Mouse (Mus musculus) embryo, embryonic 9.5 days (tissue): ENCODE results near the gene Gm29797.

Experiments used
- DNase-seq: peaks from one replicate; pipeline ENCODE4 v3.0.0-alpha.2; 2017; ENCODE audit errors: extremely low spot score

The Gm29797 gene

GRCm38 (mm10) chr2:181656734-181657133, at the start of gene Gm29797:
TSS of gene Gm29797 (plus strand) at chr2:181657034.
- no peak for DNase-seq

GRCm38 (mm10) chr2:181618761-181619495, 37.9 kb upstream of the Gm29797 start:
- no peak for DNase-seq

GRCm38 (mm10) chr2:181623401-181623800, 33.4 kb upstream of the Gm29797 start:
- DNase-seq, result no peak

GRCm38 (mm10) chr2:181628471-181628870, 28.4 kb upstream of the Gm29797 start:
- no peak for DNase-seq

- no peak for DNase-seq
Measured at GRCm38 (mm10) chr2:181632624-181633023, 24.2 kb upstream of the Gm29797 start.

- DNase-seq, result no peak
Measured at GRCm38 (mm10) chr2:181635865-181636264, 21.0 kb upstream of the Gm29797 start.

- peak; percentile 39 for DNase-seq
Measured at GRCm38 (mm10) chr2:181644361-181644760, 12.5 kb upstream of the Gm29797 start.

GRCm38 (mm10) chr2:181645666-181646065, 11.2 kb upstream of the Gm29797 start:
- no peak for DNase-seq

GRCm38 (mm10) chr2:181646626-181647472, 10.0 kb upstream of the Gm29797 start:
- DNase-seq, result no peak

- no peak for DNase-seq
Measured at GRCm38 (mm10) chr2:181648926-181649325, 7.9 kb upstream of the Gm29797 start.

- no peak for DNase-seq
Measured at GRCm38 (mm10) chr2:181653065-181653464, 3.8 kb upstream of the Gm29797 start.

- DNase-seq, result no peak
Measured at GRCm38 (mm10) chr2:181653523-181653922, 3.3 kb upstream of the Gm29797 start.

- DNase-seq, result no peak
Measured at GRCm38 (mm10) chr2:181657441-181657840, 607 bp downstream of the Gm29797 start.

- DNase-seq, result no peak
Measured at GRCm38 (mm10) chr2:181658528-181658927, 1.7 kb downstream of the Gm29797 start.

- DNase-seq, result peak; percentile 52
Measured at GRCm38 (mm10) chr2:181658930-181659555, 2.2 kb downstream of the Gm29797 start.

- DNase-seq, result peak; percentile 76
Measured at GRCm38 (mm10) chr2:181659609-181660055, 2.8 kb downstream of the Gm29797 start.

- DNase-seq, result no peak
Measured at GRCm38 (mm10) chr2:181662620-181663297, 5.9 kb downstream of the Gm29797 start.

GRCm38 (mm10) chr2:181663298-181663630, 6.4 kb downstream of the Gm29797 start:
- no peak for DNase-seq

GRCm38 (mm10) chr2:181670285-181670912, 13.6 kb downstream of the Gm29797 start:
- DNase-seq, result no peak

GRCm38 (mm10) chr2:181670913-181671311, 14.1 kb downstream of the Gm29797 start:
- no peak for DNase-seq

- peak; percentile 40 for DNase-seq
Measured at GRCm38 (mm10) chr2:181671326-181671725, 14.5 kb downstream of the Gm29797 start, which contains the start of gene Sox18. TSS of gene Sox18 (minus strand) at chr2:181671640.
